Mouse (Mus musculus) embryo, embryonic 10 days (tissue): ENCODE results near the gene Opn4.
A peak's percentile ranks its signal among the peaks of the same experiment; 100 is the strongest.

Experiments used
- DNase-seq: peaks from one replicate; pipeline ENCODE4 v3.0.0-alpha.2; 2015; ENCODE audit warnings: low spot score

Gene Opn4

DNA sequence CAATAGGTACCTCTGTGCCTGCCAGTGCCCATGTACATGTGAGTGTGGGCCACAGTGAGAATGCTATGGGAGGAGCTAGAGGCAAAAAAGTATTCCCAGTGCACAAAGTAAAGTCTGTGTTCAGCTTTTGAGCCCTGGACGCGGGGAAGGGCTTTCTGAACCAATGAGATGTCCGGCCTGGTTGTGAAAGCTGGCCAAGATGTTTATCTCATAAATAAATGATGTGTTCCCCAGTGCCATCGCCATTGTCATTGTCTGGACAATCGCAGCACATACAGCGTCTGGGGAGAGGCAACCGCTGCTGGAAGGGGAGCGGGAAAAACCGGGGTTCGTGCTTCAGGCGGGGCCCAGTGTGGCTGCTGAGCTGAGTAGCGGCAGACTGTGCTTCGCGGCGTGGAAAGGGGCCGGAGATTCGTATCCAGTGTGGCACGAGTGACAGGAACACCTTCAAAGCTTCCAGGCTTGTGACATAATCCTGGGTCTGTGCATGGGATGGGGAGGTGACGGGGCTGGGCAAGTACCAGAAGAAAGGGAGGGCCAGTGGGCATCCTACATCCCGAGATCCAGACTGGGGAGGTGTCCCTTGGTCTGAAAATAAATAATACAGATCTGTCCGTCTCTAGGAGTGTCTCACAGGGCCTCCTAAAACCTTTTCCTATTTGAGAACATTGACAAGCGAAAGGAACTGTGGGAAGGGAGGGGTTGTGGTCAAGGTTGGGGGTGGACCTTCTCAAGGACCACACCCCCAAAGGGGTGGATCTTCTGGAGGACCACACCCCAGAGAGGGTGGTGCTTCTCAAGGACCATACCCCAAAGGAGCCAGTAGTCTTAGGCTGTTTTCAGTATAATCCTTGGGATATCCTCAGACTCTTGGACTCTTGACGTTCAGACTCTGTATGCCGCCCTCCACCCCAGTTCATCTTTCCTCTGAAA is 8.9 kb downstream of the Opn4 start:
- DNase-seq: no peak

DNA sequence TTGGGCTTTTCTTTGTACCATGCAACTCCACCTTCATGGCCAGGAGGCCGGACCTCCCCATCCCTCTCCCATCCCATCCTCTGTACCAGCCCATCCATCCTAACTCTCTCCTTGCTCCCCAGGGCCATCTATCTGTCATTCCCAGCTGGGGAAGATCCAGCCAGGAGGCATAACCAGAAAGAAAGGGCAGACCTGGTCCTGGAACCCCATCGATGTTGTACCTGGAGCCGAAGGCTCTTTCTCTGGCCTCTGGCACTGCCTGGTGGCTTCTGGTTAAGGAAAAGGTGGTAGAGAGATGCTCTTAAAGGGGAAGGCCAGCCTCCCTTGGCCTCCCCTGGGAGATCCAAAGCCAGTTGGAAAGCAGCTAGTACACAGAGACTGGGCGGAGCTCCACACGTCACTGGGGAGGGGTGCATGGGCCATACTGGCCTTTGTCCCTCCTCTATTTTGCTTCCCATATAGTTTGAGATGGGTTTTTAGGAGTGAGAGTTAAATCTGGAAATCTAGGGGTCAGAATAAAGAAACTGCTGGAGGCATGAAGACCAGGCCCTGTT is 9.8 kb downstream of the Opn4 start:
- DNase-seq: no peak

DNA sequence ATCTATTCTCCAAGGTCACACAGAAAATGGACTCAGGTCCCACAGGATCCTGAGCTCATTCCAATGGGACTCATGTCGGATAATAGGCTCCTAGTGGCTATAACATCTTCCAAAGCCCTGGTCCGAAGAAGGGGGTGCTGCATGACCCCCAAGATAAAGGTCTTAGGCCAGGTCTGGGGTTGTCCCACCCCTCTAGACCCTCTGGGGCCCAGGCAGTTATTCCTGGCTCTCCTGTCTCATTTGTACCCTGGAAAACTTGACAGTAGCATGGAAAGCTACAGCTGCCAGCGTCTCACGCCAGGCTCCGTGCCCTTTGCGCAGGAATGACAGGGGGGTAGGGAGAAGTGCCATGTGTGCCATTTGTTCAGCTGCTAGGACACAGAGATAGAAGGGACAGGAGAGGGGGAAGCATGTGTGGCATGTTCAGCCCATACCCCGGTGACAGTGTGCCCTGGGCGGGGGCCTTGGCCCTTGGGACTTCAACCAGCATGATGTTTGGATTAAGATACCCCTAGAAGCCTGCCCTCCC is 10.7 kb downstream of the Opn4 start:
- no peak for DNase-seq

DNA sequence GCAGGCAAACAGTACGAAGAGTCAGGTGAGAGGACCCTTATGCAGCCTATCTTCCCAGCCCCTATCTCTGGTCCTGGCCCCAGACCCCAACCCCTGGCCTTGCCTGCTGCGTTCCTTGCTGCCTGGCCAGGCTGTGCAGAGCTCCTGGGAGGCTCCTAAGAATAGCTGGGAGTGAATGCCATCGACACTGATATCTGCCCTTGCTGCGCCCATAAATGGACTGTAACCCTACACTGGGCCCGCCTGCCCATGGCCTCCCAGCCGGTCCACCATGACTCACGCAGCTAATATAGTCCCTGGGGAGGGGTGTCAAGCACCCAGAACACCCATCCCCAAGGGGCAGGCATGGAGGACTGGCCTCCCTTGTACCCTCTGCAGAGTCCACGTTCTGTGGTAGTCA is 11.4 kb downstream of the Opn4 start, which contains the start of gene Ldb3:
Gene Ldb3, minus strand, starts transcription at position 185 of the 400 bp plus-strand sequence.
- DNase-seq: no peak

DNA sequence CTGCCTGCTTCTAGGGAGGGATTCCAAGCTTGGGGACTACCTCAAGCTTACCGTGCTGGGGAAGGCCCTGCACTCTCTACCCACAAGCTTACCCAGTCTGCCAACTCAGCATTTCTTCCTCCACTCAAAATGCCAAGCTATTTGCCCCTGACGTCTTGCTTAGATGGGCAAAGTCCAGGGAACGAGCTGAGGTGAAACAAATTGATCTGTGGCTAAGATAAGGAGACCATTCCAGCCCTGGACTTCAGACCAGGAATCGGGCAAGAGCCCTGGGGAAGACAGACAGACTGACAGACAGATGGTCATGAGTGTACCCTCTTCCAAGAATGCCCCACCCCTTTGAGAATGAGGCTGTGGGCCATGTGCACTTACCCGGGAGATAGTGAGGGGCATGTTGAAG is 11.9 kb downstream of the Opn4 start:
- DNase-seq: no peak

DNA sequence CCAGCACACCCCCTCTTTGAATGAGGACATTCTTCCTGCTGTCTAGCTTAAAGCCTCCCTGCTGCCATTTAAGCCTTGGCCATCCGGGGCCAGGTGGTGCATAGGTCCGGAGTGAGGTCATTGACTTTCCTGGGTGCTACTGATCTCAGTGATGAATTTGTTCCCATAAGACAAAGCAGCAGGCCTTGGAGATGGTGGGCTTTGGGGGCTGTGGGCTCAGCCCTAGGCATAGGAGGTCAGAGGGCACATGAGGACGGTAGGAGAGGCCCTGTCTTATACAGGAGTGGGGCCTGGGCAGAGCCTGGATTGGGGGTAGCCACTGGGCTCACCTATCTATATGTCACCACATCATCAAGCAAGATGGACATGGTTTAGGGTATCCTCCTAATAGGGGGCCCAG is 13.1 kb downstream of the Opn4 start:
- DNase-seq: no peak

DNA sequence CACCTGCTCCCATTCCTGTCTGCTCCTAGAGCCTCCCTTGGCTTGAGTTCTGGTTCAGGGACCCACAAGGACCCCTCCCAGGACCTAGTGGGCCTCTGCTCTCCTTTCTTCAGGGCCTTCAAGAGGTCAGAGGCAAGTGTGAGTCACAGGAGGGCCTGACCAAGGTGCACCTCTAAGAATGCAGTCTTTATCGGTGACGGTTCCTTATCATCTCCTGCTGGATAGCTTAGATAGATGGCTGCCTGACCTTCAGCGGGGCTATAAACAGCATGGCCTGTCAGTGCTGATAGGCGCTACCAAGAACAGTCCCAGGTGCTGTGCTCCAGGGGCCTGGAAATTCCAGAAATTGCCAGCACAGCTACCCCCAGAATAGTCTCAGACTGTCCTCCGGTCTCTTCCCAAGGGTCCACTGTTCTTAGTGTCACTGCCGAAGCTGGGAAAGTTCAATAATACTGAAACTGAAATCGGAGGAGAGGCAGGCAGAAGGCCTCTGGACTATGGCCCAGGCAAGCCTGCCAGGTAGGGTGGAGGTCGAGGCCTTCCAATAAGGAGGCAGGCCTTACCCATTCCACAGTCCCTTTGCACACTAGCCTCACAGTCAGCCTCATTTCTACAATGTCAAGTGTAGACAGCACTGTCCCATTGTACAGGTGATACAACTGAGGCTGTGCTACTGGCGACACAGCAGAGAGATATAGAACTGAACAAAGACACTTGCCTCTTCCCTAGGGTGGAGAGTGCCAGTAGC is 14.4 kb downstream of the Opn4 start:
- no peak for DNase-seq

DNA sequence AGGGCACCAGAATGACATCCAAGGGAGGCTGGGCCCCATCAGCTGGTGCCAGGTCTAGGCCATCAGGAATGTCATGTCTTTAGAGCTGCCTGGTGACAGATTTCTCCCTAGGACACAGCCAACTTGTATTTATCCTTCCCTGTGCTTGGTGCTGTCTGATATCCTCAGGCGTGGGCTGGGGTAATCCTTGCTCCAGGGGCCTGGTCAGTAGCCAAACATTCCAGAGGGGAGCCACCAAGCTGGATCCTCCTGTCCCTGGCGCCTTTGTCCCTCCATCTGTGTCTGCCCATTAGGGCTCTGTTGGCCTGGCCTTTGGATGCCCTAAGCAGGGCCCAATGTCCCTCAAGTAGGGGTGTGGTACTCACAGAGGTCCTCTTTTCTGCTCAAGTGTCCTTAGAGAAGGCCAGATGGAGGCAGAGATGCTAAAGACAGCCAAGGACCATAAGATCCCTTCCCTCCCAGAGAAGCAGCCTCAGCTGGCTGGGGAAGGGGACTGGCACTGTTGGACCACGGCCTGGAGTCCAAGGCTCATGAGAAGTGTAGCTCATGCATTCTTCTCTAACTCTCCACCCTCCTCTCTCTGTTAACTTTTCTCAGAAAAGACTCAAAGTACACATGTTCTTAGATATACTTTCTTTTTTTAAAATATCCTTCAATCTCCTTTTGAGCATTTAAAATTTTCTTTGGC is 17.1 kb downstream of the Opn4 start:
- DNase-seq: no peak

DNA sequence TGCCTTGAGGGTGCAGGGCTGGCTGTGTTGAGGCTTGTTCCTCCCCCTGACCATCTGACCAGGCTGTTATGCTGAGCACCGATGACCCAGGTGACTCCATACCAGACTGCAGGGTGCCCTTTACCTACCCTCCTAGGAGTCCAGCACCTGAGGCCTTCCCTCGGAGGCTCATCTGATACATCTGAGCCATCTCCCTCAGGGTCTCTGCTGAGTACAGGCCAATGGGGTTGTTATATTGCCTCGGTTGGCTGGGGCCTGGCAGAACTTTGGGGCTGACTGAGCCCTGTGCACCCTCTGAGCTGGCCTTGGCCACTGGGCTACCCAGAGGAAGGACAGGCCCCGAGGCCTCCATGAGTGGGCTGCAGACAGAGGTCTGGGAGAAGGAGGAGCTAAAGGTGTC is 23.1 kb downstream of the Opn4 start:
- DNase-seq: no peak

DNA sequence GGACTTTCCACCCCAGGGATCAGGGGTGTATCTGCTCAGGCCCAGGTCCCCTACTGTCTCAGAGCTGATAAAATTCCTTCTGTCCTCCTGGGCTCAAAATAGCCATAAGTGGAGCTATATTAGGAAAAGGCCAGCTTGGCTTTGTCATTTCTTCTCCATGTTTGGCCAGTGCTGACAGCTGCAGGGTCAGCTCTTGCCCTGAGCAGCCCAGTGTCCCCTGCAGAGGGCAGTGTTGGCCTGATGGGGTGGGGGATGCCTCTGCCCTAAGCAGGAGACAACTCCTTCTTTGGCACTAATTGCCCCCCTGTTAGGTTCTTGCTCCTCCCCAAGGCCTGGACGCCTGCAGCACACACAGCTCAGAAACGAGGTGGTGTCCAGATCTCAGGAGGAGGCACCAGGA is 25.9 kb downstream of the Opn4 start:
- no peak for DNase-seq

DNA sequence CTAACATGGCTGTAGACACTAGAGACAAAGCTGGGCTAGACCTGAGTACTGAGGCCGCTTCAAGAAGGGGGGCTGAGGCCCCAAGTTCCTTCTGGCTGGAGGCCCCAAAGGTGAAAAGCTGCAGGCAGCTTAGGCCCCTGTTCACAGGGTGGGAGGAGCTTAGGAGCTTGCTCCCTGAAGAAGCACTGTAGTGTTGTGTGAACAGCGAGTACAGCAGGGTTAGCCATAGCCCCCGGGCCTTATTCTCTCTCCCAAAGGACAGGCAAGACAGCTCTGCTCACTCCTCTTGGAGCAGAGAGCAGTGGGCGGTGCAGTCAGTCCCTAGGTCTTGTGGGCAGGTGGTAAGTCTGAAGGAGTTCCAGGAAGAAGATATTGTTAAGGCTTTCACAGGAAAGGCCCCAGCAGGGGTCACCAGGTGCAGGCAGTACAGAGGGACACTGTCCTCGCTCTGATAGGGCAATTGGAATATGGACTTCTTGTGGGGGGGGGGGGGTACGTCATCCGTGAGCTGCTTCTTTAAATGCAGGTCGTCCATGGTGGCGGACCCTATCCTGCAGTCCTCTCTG is 26.5 kb downstream of the Opn4 start:
- DNase-seq: no peak

DNA sequence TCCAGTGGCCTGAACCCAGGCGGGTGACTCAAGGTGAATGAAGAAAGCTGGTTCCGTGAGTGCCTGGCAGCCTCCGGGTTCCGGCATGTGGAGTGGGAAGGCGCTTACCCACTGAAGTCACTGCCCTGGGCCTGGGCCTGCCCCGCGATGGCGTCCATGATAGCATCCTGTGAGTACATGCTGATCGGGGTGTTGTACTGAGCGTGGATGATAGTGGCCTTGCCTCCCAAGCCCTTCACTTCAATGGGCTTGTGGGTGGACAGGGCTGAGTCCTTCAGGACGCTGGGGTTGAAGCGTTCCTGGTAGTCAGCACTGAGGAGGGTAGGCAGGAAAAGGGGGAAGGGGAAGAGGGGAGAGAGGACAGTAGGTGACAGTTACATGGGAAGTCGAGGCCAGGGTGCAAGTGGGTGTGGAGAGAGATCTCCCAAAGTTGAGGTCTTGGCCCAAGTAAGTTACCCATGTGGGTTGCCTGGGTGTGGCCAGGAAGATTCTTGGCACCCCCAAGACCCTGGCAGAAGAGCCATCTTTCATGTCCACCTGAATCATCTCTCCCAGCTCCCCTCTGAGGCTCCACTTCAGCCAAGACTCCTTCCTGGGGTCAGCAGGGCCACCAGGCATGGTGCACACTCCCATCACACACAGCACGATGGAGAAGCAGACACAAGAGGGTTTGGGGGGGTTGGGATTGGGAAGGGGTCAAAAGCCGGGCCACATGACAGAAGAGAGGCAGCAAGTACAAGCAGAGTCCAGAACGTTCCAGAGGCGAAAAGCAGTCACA is 28.1 kb downstream of the Opn4 start:
- DNase-seq: no peak

DNA sequence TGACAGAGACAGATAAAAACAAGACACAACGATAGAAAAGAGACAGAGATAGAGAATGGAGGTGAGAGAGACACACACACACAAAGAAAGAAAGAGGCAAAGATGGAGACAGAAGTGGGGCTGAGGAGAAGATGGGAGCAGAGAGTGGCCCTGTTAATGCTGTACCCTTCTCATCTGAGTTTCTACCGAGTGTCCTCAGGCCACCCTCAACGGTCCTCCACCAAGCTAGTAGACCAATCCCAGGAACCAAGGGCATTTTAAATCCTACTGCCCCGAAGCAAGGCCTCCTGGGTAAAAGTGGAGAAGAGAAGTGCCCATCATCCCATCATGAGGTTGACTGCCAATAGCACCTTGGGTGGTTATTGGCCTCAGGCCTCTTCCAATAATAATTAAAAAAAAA is 29.0 kb downstream of the Opn4 start:
- DNase-seq: no peak

DNA sequence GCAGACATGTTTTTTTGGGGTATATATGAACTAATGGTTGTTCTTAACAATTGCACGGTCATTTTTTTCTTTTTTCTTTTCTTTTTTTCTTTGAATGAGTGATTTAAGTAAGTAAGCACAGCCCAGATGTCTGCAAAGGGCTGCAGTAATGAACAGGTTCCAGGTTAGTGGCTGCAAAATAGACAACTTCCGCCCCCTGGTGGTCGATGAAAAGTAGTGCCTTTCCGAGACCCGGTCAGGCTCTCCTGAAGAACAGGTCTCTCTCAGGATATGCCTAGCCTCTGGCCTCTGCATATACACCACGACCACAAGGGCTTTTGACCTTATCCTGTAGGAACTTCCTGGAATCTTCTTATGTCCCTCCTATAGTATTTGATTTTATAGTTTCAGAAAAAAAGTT is 29.6 kb downstream of the Opn4 start:
- peak; percentile 89 for DNase-seq

DNA sequence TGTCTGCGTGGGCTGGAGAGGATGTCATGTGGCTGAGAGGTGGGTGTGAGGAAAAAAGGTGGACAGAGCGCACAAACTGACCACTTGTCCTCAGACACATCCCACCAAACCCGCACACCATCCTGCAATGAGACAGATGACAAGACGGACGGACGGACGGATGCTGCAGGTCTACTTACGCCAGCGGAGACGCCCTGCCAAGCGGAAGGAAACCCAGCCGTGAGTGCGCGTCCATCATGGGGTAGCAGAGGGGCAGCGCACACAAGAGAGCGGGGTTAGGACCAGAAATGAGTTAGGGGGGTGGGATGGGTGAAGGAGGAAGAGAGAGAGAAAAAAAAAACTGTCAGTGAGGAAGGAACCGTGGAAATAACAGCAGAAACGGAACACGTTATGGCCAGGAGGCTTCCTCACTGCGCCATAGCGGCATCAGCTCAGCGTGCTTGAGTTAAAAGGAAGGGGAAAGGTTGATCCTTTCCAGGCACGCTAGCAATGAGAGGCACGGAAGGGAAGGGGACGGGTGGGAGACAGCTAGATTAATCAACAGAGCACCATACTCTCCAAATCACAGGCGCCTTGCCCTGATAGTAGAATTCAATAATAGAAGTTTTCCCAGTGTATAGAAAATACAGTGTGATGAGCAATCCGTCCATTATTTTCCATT is 30.3 kb downstream of the Opn4 start:
- DNase-seq: peak; percentile 18

DNA sequence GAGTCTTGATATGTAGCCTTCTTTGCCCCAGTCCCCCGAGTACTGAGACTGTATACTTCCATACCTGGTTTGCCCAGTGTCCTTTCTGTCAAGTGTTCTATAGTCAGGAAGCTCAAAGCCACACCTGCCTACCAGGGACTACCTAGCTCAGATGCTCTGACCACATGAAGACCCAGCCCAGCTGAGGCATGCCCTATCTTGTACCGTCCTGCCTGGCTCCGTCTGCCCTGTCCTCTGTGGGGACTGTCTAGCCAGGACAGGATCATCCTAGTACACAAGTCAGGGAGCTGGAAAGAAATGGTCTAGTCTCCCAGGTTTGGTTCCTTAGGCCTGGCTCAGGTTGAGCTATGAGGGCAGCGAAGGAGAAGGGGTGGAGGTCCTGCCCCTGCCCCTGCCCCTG is 31.3 kb downstream of the Opn4 start:
- no peak for DNase-seq

DNA sequence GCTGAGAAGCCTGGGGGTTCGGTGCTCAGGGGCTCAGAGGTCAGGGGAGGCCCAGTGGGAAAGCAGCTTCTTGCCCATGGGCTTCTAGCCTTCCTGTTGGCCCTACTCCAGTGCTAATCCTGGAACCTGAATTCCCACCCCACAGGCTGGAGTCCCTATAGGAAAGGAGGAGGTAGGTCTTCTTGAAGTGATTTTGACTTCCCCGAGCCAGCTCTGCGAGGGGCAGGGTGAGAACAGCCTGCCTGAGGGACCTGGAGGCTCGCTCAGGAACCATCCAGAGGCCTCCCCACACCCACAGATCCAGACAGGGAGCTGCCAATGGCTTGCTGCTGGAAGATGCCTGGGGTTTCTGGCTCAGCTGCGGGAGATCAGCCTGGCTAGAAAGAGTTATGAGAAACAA is 32.2 kb downstream of the Opn4 start:
- no peak for DNase-seq

DNA sequence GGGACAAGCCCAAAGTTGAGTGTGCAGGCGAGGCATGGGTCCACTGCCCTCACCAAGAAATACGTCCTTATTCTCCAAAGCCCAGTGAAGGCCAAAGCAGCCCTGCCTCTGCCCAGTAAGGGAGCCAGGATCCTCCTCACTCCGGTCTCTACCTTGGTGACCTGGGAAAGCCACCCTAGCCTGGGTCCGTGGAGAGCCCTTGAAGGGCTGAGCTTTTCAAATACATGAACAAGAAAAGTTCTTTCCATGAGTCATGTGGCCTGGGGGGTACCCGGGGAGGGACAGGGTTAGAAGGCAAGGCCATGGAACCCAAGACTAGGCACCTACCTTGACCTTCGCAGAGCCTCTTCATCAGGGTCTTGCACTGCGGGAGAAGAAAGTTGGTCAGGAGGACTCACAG is 33.4 kb downstream of the Opn4 start:
- DNase-seq: no peak

DNA sequence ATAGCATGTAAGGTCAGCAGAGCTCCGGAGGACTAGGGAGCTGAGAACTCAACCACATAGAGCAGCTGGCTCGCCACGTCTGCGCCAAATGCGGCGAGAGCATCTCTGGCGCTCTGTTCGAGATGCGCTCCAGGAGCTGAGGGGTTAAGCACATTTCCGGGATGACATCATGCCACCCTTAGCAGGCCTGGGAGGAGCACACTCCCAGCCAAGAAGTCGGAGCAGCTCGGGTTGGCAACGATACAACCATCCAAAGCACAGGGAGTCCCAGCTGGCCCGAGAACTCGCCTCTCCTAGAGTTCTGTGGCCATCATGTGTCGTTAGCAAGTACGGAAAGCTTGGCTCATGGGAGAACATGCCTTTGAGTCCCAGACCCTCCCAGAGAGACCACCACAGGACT is 34.2 kb downstream of the Opn4 start:
- DNase-seq: no peak

DNA sequence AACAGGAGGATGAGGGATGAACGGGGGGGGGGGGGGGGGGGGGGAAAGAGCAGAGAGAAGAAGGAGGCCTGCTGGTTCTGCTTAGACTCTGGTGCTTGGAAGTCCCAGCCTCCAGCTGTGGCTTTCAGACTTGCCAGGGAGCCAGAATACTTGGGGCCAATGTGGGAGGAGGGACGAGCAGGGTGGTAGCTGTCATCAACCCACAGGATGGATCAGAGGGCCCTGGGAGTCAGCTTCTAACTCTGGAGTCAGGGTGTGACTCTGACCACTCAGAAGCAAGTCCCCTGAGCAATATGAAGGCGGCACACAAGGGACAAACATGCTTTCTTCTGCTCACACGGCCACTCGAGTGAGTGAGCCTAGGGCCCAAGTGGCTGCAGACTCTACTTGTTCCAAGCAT is 35.3 kb downstream of the Opn4 start:
- DNase-seq: no peak

DNA sequence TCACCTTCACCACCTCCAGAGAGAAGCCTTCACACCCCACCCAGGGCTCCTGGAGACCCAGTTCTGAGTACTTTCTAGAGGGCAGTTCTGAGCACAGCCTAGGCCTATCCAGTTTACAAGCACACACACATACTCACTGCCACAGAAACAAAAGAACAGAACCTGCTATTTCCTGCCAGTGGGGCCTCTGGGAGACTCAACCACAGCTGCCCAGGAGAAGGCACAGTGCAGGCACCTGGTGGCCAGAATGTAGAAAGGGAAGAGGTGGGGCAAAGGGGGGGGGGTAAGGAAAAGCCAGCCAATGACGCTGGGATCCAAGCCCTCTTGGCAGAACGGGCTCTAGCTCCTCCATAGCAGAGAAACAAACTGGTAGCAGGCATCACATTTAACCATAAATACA is 37.5 kb downstream of the Opn4 start:
- DNase-seq: no peak
